Mouse (Mus musculus) ES-E14 (cell line): Measurements from ENCODE around the gene Mrpl50. TPM values are rescaled to one million over a fixed set of nuclear protein-coding genes. Genes with fewer than 3 reads are reported as not detected.
A peak's percentile ranks its signal among the peaks of the same experiment; 100 is the strongest.

Experiments used
- DNase-seq: peaks from one replicate; pipeline ENCODE4 v3.0.0-alpha.2; 2013; ENCODE audit warnings: low read depth, low spot score
- H3K27ac ChIP-seq: 2 replicates; pipeline ENCODE4 v1.5.1; 2012; ENCODE audit warnings: low read depth, mild to moderate bottlenecking, low read length, moderate library complexity, mixed read lengths; ENCODE audit not compliant: poor library complexity, insufficient read depth, severe bottlenecking
- H3K36me3 ChIP-seq: 2 replicates; pipeline ENCODE4 v1.6.1; 2012; ENCODE audit warnings: mild to moderate bottlenecking, low read length, moderate library complexity, mixed read lengths; ENCODE audit not compliant: control insufficient read depth, poor library complexity, insufficient read depth, severe bottlenecking
- H3K4me1 ChIP-seq, 2 experiments: fragments of 150-350 bp in 1 of 2; sonication (generic) in 1 of 2; 2 replicates each; pipeline ENCODE4 v1.6.1; 2012; ENCODE audit warnings: low read length in 2 of 2, mild to moderate bottlenecking in 1 of 2, mixed read lengths in 1 of 2; ENCODE audit not compliant: control insufficient read depth in 2 of 2, insufficient read depth in 2 of 2, poor library complexity in 1 of 2
- H3K4me3 ChIP-seq, 2 experiments: fragments of 150-350 bp in 1 of 2; sonication (generic) in 1 of 2; 2 replicates each; pipeline ENCODE4 v1.5.1; 2012; ENCODE audit warnings: low read length in 2 of 2, low read depth in 1 of 2, mild to moderate bottlenecking in 1 of 2, mixed read lengths in 1 of 2; ENCODE audit not compliant: insufficient read depth in 1 of 2, poor library complexity in 1 of 2, severe bottlenecking in 1 of 2
- H3K9ac ChIP-seq: 2 replicates; pipeline ENCODE4 v1.6.1; 2012; ENCODE audit warnings: low read depth, mild to moderate bottlenecking, low read length, mixed read lengths; ENCODE audit not compliant: poor library complexity, insufficient read depth, severe bottlenecking
- H3K9me3 ChIP-seq: fragments of 150-350 bp; sonication (generic); 2 replicates; pipeline ENCODE4 v1.6.1; 2012; ENCODE audit warnings: low read depth, mild to moderate bottlenecking, low read length; ENCODE audit not compliant: control insufficient read depth, insufficient read depth
- CHD2 ChIP-seq: IDR thresholded peaks from 2 replicates; pipeline ENCODE4 v1.6.1; 2014; ENCODE audit warnings: mild to moderate bottlenecking, low read depth, low read length, inconsistent platforms
- HCFC1 ChIP-seq: IDR thresholded peaks from 2 replicates; pipeline ENCODE4 v1.6.1; 2012; ENCODE audit warnings: low read length, inconsistent platforms, borderline replicate concordance; ENCODE audit not compliant: insufficient read depth
- MAFK ChIP-seq: IDR thresholded peaks from 2 replicates; pipeline ENCODE4 v1.6.1; 2014; ENCODE audit warnings: mild to moderate bottlenecking, low read depth, low read length, inconsistent platforms; ENCODE audit not compliant: insufficient read depth
- ZC3H11A ChIP-seq: IDR thresholded peaks from 2 replicates; pipeline ENCODE4 v1.6.1; 2012; ENCODE audit warnings: low read depth, mild to moderate bottlenecking, inconsistent platforms, low read length, borderline replicate concordance
- ZNF384 ChIP-seq: IDR thresholded peaks from 2 replicates; pipeline ENCODE4 v1.6.1; 2012; ENCODE audit warnings: low read depth, low read length, inconsistent platforms
- in situ Hi-C, 2 experiments: fragments of 600-800 bp; cut with MboI; formaldehyde crosslinking; loops; one replicate each; pipeline ENCODE4 v1.15.1; 2025; ENCODE audit warnings: low sequenced_read_pairs in 2 of 2, inconsistent platforms in 1 of 2; ENCODE audit not compliant: unreplicated experiment in 2 of 2
- total RNA-seq: library from RNA; depleted of rRNA; stranded (reverse); fragments of 300-350 nt; gene quantifications from 2 replicates; pipeline ENCODE4 v1.2.3, GENCODE M21; 2012; rRNA removed

Gene Mrpl50
- 16.3 and 26.4 TPM in 2 replicates for total RNA-seq

- DNase-seq, result peak; percentile 89
- peaks cover 0 to 2% of the 10 kb centered on the region in 2 experiments; a peak in 2 of 4 replicates for H3K4me1 ChIP-seq
- H3K9ac ChIP-seq, result peak within 1 kb of the TSS; percentile 92
- no peaks in the 10 kb centered on the region for H3K9me3 ChIP-seq
- in situ Hi-C loops, result no loop called here
- no peaks in the 10 kb centered on the region; the same call in 1 of the 2 replicates for H3K36me3 ChIP-seq
- 0 out of 2 replicates have a peak, but pooled peaks have one; percentile 68 for TF ChIP-seq CHD2
- TF ChIP-seq MAFK, result no peak
- TF ChIP-seq HCFC1, result peak; percentile 99
- H3K27ac ChIP-seq, result peak within 1 kb of the TSS; percentile 10; the same call in 1 of the 2 replicates
- H3K4me3 ChIP-seq, result peak within 1 kb of the TSS; percentile 78 to 97
Observed at GRCm38 (mm10) chr4:49520572-49521340, at the start of gene Mrpl50, which contains the start of gene Zfp189. Gene Mrpl50 (minus strand): TSS chr4:49521093. Gene Zfp189 (plus strand): TSS chr4:49521176.

DNA sequence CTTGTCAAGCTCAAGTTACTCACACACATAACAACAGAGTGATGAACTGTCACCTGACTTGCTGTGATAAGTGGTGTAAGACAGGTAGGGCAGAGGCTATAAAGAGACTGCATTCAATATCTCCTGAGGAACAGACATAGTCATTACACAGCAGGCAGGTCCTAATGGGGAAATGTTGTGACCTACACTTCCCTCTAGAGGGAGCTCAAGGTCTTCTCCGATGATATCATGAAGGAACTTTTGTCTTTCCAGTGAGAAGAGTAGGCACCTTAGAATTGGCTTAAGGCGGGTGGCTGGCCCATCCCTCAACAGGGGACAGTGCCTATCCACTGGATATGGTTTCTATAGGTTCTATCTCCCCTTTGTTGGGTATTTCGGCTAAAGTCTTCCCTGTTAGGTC lies 46.7 kb upstream of the Mrpl50 start:
- Histone ChIP-seq H3K9ac (no peak overlapping the region), H3K27ac (no peak overlapping the region), H3K9me3 (no peaks in the 10 kb centered on the region), H3K36me3 (no peaks in the 10 kb centered on the region), H3K4me3 (no peak overlapping the region), H3K4me1 (no peaks in the 10 kb centered on the region)
- peak; percentile 54 for DNase-seq
- TF ChIP-seq ZC3H11A (peak; percentile 9; the same call in 1 of the 2 replicates), HCFC1 (no peak)
- in situ Hi-C loops, result loop anchor here in 1 of 2 experiments (10.0 kb wide), 1 partner anchor 57 kb away; no protein-coding TSS in a partner anchor

DNA sequence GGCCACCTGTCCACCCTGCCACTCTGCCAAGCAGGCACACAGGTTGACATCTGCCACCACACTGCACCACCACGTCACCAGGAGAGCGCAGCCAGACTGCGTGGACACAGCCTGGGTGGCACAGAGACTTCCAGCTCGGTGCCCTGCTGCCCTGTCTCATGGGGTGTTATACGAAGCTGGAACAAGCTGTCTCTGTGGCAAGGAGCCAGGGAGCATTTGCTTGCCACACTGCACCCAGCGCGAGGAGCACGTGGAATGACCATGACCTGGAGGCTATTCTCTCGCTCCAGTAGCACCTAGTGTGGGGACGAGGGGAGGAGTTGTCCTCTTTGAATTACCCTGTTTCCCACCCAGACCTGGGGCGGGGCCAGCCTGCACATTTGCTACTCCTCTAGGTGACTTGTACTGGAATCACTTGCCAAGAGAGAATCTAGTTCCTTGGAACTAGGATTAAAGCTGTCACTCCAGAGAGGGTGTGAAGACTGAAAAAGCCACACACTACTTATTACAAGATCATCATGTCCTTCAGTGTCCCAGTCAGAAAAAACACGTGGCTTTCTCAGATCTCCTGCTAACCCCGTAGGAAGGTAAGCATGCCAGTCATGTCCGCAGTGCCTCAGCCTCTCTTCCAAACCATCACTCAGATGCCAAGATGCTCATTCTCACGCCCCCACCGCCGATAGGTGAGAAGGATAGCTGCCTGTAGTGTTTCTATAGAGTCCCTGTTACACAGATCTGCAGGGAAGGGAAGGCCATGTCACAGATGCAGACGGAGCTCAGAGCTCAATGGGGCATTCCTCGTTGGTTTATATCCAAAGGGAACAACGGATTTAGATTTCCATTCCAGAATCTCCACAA lies 39.3 kb upstream of the Mrpl50 start:
- H3K9ac ChIP-seq, result no peak overlapping the region
- no peak for DNase-seq
- H3K9me3 ChIP-seq, result no peaks in the 10 kb centered on the region
- H3K4me3 ChIP-seq, result no peak overlapping the region
- H3K36me3 ChIP-seq, result no peaks in the 10 kb centered on the region
- TF ChIP-seq ZNF384 (no peak), CHD2 (no peak), MAFK (no peak), ZC3H11A (no peak), HCFC1 (no peak)
- H3K27ac ChIP-seq, result no peak overlapping the region
- H3K4me1 ChIP-seq, result no peaks in the 10 kb centered on the region
- in situ Hi-C loops, result loop anchor here in 1 of 2 experiments (10.0 kb wide), 1 partner anchor 65 kb away; no protein-coding TSS in a partner anchor

DNA sequence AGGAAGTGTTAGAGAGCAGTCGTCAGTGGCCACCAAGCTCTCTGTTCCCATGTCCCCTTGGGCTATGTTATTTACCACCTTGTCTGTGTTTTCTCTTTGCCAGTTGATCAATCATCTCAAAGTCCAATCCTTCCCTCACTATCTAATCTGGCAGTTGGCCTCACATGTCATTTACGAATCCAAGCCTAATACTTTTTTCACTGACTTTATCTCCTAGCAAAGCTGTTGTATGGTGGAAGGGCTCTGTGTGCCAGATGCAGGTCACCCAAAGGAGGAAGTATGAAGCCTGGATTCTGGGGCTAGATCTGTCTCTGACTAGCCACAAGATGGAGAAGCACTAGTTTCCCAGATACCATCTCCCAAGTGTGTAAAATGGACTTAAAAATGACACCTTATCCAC lies 37.3 kb upstream of the Mrpl50 start:
- Histone ChIP-seq H3K4me3 (no peak overlapping the region), H3K9ac (no peak overlapping the region), H3K27ac (no peak overlapping the region), H3K4me1 (no peaks in the 10 kb centered on the region), H3K36me3 (no peaks in the 10 kb centered on the region), H3K9me3 (no peaks in the 10 kb centered on the region)
- TF ChIP-seq ZNF384, result no peak
- in situ Hi-C loops, result no loop called here
- no peak for DNase-seq

DNA sequence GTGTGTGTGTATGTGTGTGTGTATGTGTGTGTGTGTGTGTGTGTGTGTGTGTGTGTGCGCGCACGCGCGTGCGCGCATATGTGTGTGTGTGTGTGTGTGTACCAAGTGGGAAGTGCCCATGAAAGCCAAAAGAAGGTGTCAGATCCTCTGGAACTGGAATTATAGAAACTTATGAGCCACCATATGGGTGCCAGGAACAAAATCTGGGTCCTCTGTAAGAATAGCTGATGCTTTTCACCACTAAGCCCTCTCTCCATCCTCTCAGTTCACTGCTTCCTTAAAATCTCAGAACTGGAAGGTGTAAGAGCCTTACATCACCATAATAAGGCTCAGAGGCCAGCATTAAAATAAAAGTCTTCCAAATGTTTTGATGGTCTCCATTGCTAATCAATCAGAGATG lies 36.5 kb upstream of the Mrpl50 start:
- Histone ChIP-seq H3K4me1 (no peaks in the 10 kb centered on the region), H3K9ac (no peak overlapping the region), H3K9me3 (no peaks in the 10 kb centered on the region), H3K27ac (no peak overlapping the region), H3K4me3 (no peak overlapping the region), H3K36me3 (no peaks in the 10 kb centered on the region)
- DNase-seq, result no peak
- in situ Hi-C loops, result no loop called here
- TF ChIP-seq MAFK (no peak), ZNF384 (no peak), CHD2 (no peak), HCFC1 (no peak), ZC3H11A (no peak)
